Mouse (Mus musculus) cerebellum, adult 2 months (tissue): ENCODE results near the gene Vstm2l. TPM values are rescaled to one million over a fixed set of nuclear protein-coding genes. Genes with fewer than 3 reads are reported as not detected.

Source experiments
- DNase-seq, 2 experiments: peaks; one replicate each; pipeline ENCODE4 v3.0.0; 2021
- H3K27ac ChIP-seq: fragments of 200-500 bp; 2 replicates; pipeline ENCODE4 v1.5.1; 2012; ENCODE audit warnings: low read length, control low read depth, inconsistent platforms; ENCODE audit not compliant: insufficient read depth
- H3K27me3 ChIP-seq: fragments of 200-500 bp; 2 replicates; pipeline ENCODE4 v1.6.1; 2012; ENCODE audit warnings: inconsistent platforms, mild to moderate bottlenecking, low read length, moderate library complexity; ENCODE audit not compliant: control insufficient read depth, insufficient read depth
- H3K4me1 ChIP-seq: fragments of 200-500 bp; 2 replicates; pipeline ENCODE4 v1.6.1; 2011; ENCODE audit warnings: low read length; ENCODE audit not compliant: control insufficient read depth, insufficient read depth
- H3K4me3 ChIP-seq: fragments of 200-500 bp; replicated peaks from 2 replicates; pipeline ENCODE3; 2011; ENCODE audit warnings: mild to moderate bottlenecking, low read depth, low read length, control low read depth; ENCODE audit not compliant: insufficient read depth
- CTCF ChIP-seq: fragments of 200-500 bp; IDR thresholded peaks from 2 replicates; pipeline ENCODE4 v1.5.1; 2011; ENCODE audit warnings: low read depth, mild to moderate bottlenecking, control low read depth, low read length, moderate library complexity, borderline replicate concordance; ENCODE audit not compliant: insufficient read depth
- POLR2A ChIP-seq: fragments of 200-500 bp; IDR thresholded peaks from 2 replicates; pipeline ENCODE4 v1.6.1; 2011; ENCODE audit warnings: low read length, control low read depth, borderline replicate concordance; ENCODE audit not compliant: insufficient read depth
- WGBS: fragments of 180-500 bp; shearing (Covaris S2); methylation state at CpG from one replicate; pipeline ENCODE4 v1.1.7; 2018; 5-methylcytosine and 5-hydroxymethylcytosine counted together
- polyA plus RNA-seq: library from polyadenylated mRNA; depleted of rRNA; stranded (reverse); fragments of >200 nt; gene quantifications from 2 replicates; pipeline ENCODE4 v1.2.3, GENCODE M21; 2012

Vstm2l gene
- polyA plus RNA-seq, 1 experiment = 50.0 TPM

DNA sequence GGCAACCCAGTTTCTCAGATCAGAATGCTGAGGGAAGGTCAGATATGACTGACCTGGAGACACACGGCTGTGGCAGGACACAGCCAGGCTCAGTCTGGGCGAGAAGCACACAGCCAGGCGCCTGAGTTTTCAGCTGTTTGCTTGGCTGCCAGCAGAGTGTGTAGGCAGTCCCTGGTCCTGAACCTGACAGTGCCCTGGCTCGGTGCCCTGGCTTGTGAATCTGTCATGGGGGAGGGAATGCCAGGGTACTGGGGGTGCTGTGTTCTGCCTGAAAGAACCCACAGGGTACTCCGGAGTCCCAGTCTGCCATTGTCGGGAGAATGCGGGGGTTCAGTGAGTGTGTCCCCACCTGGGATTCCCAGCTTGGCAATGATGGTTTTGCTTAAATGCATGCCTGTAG is 7.1 kb downstream of the Vstm2l start:
- TF ChIP-seq POLR2A = no peak
- no peak for TF ChIP-seq CTCF
- 13% methylated on average over 7 of the region's 7 CpGs for WGBS
- Histone ChIP-seq H3K27me3 (no peaks in the 10 kb centered on the region), H3K27ac (no peak overlapping the region), H3K4me3 (no peak overlapping the region), H3K4me1 (no peaks in the 10 kb centered on the region; the same call in 1 of the 2 replicates)
- DNase-seq = peak; percentile 30 to 57

- no peaks in the 10 kb centered on the region; the same call in 1 of the 2 replicates for H3K4me1 ChIP-seq
- DNase-seq = no peak
These were observed 9.0 kb downstream of the Vstm2l start for GRCm38 (mm10) chr2:157923406-157923805.

GRCm38 (mm10) chr2:157924504-157924903 is 10.1 kb downstream of the Vstm2l start:
- H3K4me3 ChIP-seq = no peak overlapping the region
- H3K4me1 ChIP-seq = no peaks in the 10 kb centered on the region; the same call in 1 of the 2 replicates
- DNase-seq = no peak
- no peak overlapping the region for H3K27ac ChIP-seq
- WGBS = 19% methylated on average over 5 of the region's 5 CpGs
- TF ChIP-seq CTCF (no peak), POLR2A (no peak)
- no peaks in the 10 kb centered on the region for H3K27me3 ChIP-seq

More at GRCm38 (mm10) chr2:157923406-157923805, 9.0 kb downstream of the Vstm2l start:
- Histone ChIP-seq H3K4me3 (no peak overlapping the region), H3K27ac (no peak overlapping the region), H3K27me3 (no peaks in the 10 kb centered on the region)
- TF ChIP-seq POLR2A (no peak), CTCF (no peak)
- WGBS = 51% methylated on average over 7 of the region's 7 CpGs

- no peaks in the 10 kb centered on the region; the same call in 1 of the 2 replicates for H3K4me1 ChIP-seq
- H3K27ac ChIP-seq = no peak overlapping the region
- H3K4me3 ChIP-seq = no peak overlapping the region
- DNase-seq = no peak
- 52% methylated on average over 7 of the region's 7 CpGs for WGBS
- no peak for TF ChIP-seq POLR2A
- no peak for TF ChIP-seq CTCF
- H3K27me3 ChIP-seq = no peaks in the 10 kb centered on the region
These were observed 12.0 kb downstream of the Vstm2l start for GRCm38 (mm10) chr2:157926502-157926901.

DNA sequence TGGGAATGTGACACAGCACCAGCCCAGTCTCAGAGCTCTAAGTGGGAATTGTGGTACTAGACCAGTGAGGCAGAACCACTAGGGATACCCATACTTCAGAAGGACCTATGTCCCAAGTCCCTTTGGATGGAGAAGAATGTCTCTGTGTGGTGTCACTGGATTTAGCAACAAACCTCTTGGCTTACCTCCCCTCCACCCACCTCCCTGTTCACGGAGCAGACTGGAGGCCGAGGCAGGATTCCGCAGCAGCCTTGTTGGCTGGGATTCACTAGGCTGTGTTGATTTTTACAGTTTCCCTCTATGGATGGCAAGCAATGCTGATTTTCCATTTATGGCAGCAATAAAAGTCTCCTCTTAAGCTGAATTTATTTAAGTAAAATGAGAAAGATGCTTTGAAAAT is 12.5 kb downstream of the Vstm2l start:
- Histone ChIP-seq H3K27me3 (no peaks in the 10 kb centered on the region), H3K4me1 (no peaks in the 10 kb centered on the region), H3K27ac (no peak overlapping the region), H3K4me3 (no peak overlapping the region)
- DNase-seq = no peak
- WGBS = 80% methylated on average over 3 of the region's 3 CpGs
- TF ChIP-seq POLR2A = no peak
- no peak for TF ChIP-seq CTCF

GRCm38 (mm10) chr2:157927397-157927796 is 12.9 kb downstream of the Vstm2l start:
- H3K27me3 ChIP-seq = no peaks in the 10 kb centered on the region
- TF ChIP-seq CTCF (no peak), POLR2A (no peak)
- H3K4me3 ChIP-seq = no peak overlapping the region
- DNase-seq = no peak
- H3K27ac ChIP-seq = no peak overlapping the region
- WGBS = 60% methylated on average over 20 of the region's 20 CpGs
- H3K4me1 ChIP-seq = no peaks in the 10 kb centered on the region

DNA sequence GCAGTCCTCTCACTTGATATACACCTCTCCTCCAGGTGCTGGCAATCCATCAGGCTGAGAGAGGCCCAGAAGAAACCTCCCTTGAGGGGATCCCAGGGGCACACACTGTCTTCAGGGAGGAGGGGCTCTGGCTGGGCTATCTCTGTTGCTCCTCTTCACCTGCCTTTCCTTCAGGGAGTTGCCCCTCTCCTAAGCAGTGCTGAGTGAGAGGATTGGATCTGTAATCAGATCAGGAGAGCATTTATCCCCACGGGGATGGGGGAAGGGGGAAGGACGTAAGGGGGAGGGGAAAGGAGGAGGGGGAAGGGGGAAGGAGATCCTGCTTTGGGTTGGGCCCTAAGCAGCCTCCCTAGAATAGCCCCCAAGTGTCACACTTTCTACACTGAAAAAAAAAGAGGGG is 13.4 kb downstream of the Vstm2l start:
- H3K4me1 ChIP-seq = no peaks in the 10 kb centered on the region
- WGBS = 66% methylated on average over 2 of the region's 2 CpGs
- no peak for DNase-seq
- TF ChIP-seq CTCF (no peak), POLR2A (no peak)
- no peak overlapping the region for H3K4me3 ChIP-seq
- no peaks in the 10 kb centered on the region for H3K27me3 ChIP-seq
- H3K27ac ChIP-seq = no peak overlapping the region

- Histone ChIP-seq H3K27ac (no peak overlapping the region), H3K4me3 (no peak overlapping the region), H3K4me1 (no peaks in the 10 kb centered on the region), H3K27me3 (no peaks in the 10 kb centered on the region)
- DNase-seq = no peak
- TF ChIP-seq CTCF = no peak
- no peak for TF ChIP-seq POLR2A
- 84% methylated on average over 4 of the region's 4 CpGs for WGBS
These were observed 18.2 kb downstream of the Vstm2l start for GRCm38 (mm10) chr2:157932655-157933054.
